Mouse (Mus musculus): ENCODE results near the gene Ppp2r2c.

The Ppp2r2c gene

DNA sequence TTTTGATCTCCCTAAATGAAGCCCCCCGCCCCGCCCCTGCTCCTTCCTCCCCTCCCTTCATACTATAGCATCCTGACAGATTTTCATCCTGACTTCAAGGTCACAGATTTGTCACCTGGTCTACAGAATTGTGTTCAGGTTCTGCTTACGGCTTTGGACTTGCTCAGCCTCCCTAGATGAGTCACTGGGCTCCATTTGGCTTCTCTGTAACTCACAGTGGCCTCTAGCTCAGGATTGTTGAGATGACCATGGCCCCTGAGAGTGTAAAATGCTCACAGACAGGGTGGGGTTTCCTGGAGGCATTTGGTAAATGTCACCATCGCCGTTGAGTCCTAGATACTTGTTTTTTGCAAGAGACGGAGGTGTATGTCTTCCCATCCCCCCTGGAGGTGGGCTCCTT, 2.6 kb downstream of the Ppp2r2c start:
- no peak for DNase-seq (ENCODE audit: low read depth, low spot score)

DNA sequence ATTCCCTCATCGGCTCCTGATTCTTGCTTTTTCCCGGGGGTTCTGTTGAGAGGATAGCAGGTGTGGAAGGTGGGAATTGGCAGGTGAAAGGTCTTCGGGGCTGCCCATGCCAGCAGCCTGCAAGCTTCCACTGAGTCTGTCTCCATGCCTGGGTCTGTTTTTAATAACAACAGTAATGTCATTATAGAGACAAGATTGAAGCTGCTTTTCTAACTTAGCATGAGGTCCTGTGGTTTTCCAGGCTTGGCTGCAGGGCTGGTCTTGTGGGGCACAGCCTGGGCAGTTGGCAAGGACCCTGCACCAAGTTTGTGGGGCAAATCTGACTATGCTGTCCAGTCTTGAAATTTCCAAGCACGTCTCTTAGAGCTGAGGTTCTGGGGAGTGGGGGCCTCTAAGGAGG, 7.6 kb downstream of the Ppp2r2c start:
- DNase-seq (ENCODE audit: low read depth, low spot score), result no peak

GRCm38 (mm10) chr5:36876777-36877396, 8.6 kb downstream of the Ppp2r2c start:
- DNase-seq (ENCODE audit: low read depth, low spot score), result no peak

GRCm38 (mm10) chr5:36877641-36878040, 9.3 kb downstream of the Ppp2r2c start:
- no peak for DNase-seq (ENCODE audit: low read depth, low spot score)

GRCm38 (mm10) chr5:36878801-36879200, 10.5 kb downstream of the Ppp2r2c start:
- no peak for DNase-seq (ENCODE audit: low read depth, low spot score)

- DNase-seq (ENCODE audit: low read depth, low spot score), result no peak
Measured at GRCm38 (mm10) chr5:36880622-36881021, 12.3 kb downstream of the Ppp2r2c start.

DNA sequence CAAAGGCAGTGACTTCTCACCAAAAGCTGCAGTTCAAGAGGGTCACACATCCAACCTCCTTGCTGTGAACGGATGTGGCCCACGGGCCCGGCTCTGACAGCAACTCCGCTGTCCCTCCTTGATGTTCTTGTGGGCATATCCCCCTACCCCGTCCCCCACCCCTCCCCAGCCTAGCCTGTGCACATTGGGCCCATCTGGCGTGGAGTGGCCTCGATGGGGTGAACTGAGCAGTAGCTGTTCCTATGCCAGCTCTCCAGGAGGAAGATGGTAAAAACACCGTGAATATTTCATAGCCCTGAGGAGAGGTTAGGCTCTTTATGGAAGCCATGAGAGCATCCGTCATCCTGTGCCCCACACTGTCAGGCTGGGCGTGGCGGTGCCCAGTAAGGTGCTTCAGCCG, 15.2 kb downstream of the Ppp2r2c start:
- DNase-seq (ENCODE audit: low read depth, low spot score), result no peak

GRCm38 (mm10) chr5:36885067-36885466, 16.8 kb downstream of the Ppp2r2c start:
- DNase-seq (ENCODE audit: low read depth, low spot score), result no peak

GRCm38 (mm10) chr5:36885595-36885994, 17.3 kb downstream of the Ppp2r2c start:
- no peak for DNase-seq (ENCODE audit: low read depth, low spot score)

- DNase-seq (ENCODE audit: low read depth, low spot score), result no peak
Measured at GRCm38 (mm10) chr5:36886298-36886697, 18.0 kb downstream of the Ppp2r2c start.

GRCm38 (mm10) chr5:36886852-36887283, 18.6 kb downstream of the Ppp2r2c start:
- DNase-seq (ENCODE audit: low read depth, low spot score), result no peak

GRCm38 (mm10) chr5:36887299-36887988, 19.1 kb downstream of the Ppp2r2c start:
- DNase-seq (ENCODE audit: low read depth, low spot score), result no peak

GRCm38 (mm10) chr5:36888501-36888900, 20.2 kb downstream of the Ppp2r2c start:
- no peak for DNase-seq (ENCODE audit: low read depth, low spot score)

- DNase-seq (ENCODE audit: low read depth, low spot score), result no peak
Measured at GRCm38 (mm10) chr5:36888911-36889310, 20.6 kb downstream of the Ppp2r2c start.

DNA sequence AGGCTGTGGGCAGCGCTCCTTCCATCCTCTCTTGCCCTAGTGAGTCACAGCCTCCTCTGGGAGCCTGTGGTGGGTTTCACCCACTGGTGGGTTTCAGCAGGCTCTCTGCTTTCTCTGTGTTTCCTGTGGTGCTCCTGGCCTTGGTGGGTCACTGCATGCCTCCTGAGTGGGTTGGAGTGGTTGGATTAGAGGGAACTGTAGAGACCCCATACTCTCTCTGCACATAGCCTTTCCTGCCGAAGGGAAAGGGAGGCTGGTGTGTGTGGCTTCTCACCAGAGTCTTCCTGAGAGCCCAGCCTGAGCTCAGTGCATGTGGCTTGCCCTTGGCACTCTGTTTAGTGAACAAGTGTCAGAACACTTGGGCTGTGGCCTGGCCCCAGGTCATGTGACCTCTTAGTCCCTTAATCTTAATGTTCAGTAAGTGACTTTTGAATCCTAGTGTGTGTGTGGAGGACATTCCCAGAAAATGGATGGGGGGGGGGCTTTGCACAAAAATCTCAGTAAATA, 21.1 kb downstream of the Ppp2r2c start:
- DNase-seq (ENCODE audit: low read depth, low spot score), result no peak

- no peak for DNase-seq (ENCODE audit: low read depth, low spot score)
Measured at GRCm38 (mm10) chr5:36890794-36891193, 22.5 kb downstream of the Ppp2r2c start.

- DNase-seq (ENCODE audit: low read depth, low spot score), result no peak
Measured at GRCm38 (mm10) chr5:36891793-36892470, 23.6 kb downstream of the Ppp2r2c start.

DNA sequence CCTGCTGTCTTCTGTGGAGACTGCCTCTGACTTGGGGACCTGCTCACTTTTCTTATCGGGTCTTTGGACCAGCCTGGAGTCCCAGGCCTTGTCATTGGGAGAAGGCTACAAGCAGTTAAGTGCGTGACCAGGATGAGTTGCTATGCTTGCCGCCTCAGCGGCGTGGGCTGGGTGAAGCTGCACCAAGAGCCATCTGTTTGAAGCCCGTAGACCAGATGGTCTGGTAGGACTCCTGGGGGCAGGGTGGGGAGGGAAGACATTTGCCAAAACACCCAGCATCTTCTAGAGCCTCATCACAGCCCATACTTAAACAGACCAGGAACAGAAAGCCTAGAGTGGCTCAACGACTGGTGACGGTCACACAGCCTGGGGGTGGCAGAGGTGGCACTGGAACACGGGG, 24.9 kb downstream of the Ppp2r2c start:
- DNase-seq (ENCODE audit: low read depth, low spot score), result no peak

- DNase-seq (ENCODE audit: low read depth, low spot score), result no peak
Measured at GRCm38 (mm10) chr5:36894070-36894469, 25.8 kb downstream of the Ppp2r2c start.

GRCm38 (mm10) chr5:36894604-36895368, 26.5 kb downstream of the Ppp2r2c start:
- no peak for DNase-seq (ENCODE audit: low read depth, low spot score)

- no peak for DNase-seq (ENCODE audit: low read depth, low spot score)
Measured at GRCm38 (mm10) chr5:36895621-36896573, 27.6 kb downstream of the Ppp2r2c start.

Measured in skeletal muscle tissue, adult 2 months (tissue).